Mouse (Mus musculus) T-helper 2 cell (primary cell): ENCODE measurements at regions not wholly inside any gene's neighbourhood (a gene's known extent, or its start where the extent isn't known, plus 50 kb on each side); places are given as distances from the start of the nearest gene placed in this dataset.
"Not testable (repeated sequence)": the region's sequence is repeated elsewhere in the genome, so short reads cannot be mapped to it uniquely, and the experiment has no call there.

ENCODE experiments used
- in situ Hi-C: fragments of 300-600 bp; cut with MboI, MseI; formaldehyde crosslinking; loops from one replicate; pipeline ENCODE4 v1.15.1; 2025; ENCODE audit warnings: high pct_unique_total_duplicates

DNA sequence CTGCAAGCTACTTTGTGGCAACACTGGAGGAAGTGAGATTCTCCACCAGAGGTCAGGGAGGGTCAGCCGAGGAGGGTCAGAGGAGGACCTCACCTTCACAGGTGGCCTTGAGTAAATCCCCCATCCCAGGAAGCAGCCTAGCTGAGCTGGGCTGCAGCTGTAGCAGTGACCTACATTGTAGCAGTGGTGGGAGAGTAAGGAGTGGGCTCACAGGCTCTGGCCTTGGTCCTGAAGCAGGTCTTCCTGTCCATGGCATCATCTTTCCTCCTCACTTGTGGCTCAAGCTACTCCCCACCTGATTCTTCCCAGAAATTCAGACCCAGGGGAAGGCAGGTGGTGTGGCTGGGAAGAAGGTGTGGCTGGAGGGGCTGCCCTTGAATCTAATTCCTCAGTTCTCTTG, 84.3 kb downstream of the 1810013L24Rik start:
- in situ Hi-C loops = not testable (repeated sequence)

- in situ Hi-C loops = no loop called here
Measured at GRCm38 (mm10) chr16:8916091-8916490, 86.2 kb downstream of the 1810013L24Rik start.

- in situ Hi-C loops = no loop called here
Measured at GRCm38 (mm10) chr16:8918741-8919535, 89.0 kb downstream of the 1810013L24Rik start.

- in situ Hi-C loops = no loop called here
Measured at GRCm38 (mm10) chr16:8924732-8925131, 94.8 kb downstream of the 1810013L24Rik start.

- in situ Hi-C loops = no loop called here
Measured at GRCm38 (mm10) chr16:8931961-8932360, 102.1 kb downstream of the 1810013L24Rik start.

DNA sequence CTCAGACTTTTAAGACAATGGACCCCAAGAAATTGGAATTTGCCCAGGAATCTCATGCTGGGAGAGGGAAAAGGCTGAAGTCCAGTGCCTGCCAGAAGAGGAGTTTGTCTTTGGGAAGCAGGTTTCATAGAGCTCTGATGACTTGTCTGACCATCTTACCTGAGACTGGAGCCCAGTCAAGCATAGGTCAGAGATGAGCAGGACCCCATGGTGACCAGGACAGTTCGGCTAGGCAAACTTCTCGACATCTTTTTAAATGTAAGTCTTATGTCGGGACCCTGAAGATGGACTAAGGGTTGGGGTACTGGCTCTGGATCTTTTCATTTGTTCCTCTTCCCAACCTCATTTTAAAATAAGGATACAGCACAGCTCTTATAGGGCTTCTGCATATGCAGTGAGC, 103.2 kb downstream of the 1810013L24Rik start:
- in situ Hi-C loops = no loop called here

DNA sequence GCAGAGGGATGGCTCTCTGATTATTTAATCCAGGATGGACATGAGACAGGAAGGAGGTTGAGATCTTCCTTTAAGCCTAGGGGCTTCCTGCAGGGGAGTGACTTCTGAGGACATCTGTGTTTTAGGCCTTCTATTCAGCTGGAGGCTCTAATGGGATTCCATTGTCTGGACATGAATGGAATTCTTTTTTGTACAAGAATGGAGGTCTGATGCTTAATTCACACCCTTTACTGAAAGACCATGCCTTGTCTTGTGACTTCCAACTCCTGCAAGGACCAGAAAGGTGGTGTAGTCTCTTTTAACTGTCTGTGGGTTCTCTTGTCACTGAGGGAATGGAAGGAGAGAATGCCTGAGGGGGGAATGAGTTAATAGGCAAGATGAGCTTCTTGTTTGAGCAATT, 106.5 kb downstream of the 1810013L24Rik start:
- in situ Hi-C loops = no loop called here

- in situ Hi-C loops = no loop called here
Measured at GRCm38 (mm10) chr16:8938516-8938915, 108.6 kb downstream of the 1810013L24Rik start.

GRCm38 (mm10) chr16:8939136-8939535, 109.2 kb downstream of the 1810013L24Rik start:
- in situ Hi-C loops = no loop called here

GRCm38 (mm10) chr16:8944412-8945102, 114.7 kb downstream of the 1810013L24Rik start:
- in situ Hi-C loops = no loop called here

DNA sequence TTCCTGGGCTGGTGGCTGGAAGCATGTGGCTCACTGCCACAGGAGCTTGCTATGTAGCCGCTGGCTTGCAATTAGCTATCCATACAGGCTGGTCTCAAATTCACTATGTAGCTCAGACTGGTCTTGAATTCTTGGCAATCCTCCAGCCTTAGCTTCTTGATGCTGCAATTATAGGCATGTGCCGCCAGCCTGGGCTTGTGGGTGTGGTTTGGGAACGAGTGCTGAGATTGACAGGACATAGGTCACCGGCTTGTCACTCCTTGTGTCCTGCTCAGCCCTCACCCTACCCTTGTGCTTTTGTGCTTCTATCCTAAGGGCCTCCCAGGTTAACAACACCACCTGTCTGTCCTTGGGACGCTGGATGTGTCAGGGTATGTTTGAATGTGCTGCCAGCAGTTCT, 117.9 kb downstream of the 1810013L24Rik start:
- in situ Hi-C loops = no loop called here

GRCm38 (mm10) chr16:8951156-8951899, 121.4 kb downstream of the 1810013L24Rik start:
- in situ Hi-C loops = no loop called here

GRCm38 (mm10) chr16:8961739-8962138, 131.8 kb downstream of the 1810013L24Rik start:
- in situ Hi-C loops = no loop called here

DNA sequence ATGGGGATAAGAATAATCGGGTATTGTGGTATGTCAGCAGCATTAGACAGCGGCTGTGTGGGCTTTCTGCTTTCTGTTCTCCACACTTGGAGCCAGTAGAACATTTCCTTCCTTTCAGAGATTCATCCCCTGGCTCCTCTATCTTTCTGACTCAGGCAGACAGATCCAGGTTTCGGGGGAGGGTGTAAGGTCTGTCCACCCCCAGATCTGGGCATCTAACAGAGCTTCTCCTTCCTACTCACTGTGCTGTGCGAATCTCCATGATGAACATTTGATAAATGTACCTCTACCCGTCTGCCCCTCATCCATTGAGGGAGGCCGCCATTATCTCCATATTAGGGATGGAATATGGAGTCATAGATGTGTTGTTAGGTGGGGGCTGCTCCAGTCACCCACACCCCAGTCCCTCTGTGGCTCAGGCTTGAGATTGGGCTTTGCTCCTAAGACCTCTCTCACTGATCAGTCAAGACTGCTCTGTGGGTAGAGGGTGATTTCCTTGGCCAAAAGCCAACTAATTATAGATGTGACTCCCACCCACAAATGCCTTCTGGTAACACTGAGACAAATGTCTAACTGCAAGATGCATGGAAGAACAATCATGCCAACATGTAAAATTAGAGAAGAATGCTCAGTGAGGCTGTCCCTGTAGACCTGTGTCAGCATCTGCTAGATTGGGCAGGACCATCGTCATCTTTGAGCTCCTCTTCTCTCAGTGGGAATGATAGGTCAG, 163.8 kb downstream of the 1810013L24Rik start:
- in situ Hi-C loops = loop anchor here (5.0 to 10.0 kb wide), 2 partner anchors 176 to 1211 kb away; no protein-coding TSS in a partner anchor

DNA sequence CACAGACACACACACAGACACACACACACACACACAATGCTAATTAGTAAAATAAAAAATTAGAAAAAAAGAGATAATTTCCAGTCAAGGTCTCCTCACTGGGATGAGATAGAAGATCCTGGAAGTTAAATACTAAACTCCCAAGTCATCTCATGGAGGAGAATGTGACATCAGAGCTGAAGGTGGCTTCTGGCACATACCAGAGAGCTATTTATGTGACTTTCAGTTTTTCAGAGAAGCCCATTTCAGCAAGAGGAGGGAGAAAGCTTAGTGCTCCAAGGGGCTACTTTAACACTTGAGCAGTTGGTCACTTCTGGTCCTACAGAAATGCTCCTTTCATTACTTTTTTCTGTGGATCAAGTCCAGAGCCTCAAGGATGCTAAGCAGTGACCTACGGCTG, 164.6 kb downstream of the 1810013L24Rik start:
- in situ Hi-C loops = loop anchor here (5.0 to 10.0 kb wide), 2 partner anchors 177 to 1210 kb away; no protein-coding TSS in a partner anchor

DNA sequence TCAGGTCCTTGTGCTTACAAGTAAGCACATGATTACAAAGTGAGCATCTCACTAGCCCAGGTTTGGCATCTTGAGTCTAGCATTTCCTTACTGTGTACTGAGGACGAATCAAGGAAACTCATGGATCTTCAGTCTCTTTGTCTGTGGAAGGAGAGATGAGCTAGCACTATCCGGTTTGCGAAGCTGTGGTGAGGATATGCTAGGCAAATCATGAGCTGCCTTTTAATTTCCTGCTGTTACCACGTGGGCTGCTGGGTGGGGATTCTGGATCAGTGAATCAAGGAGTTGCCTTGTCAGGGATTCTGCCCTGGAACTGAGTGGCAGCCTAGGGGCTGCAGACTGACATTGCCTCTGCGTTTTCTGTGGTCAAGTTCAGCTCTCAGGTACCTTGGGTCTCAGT, 167.3 kb downstream of the 1810013L24Rik start:
- in situ Hi-C loops = loop anchor here (10.0 kb wide), 1 partner anchor 1208 kb away; no protein-coding TSS in a partner anchor

GRCm38 (mm10) chr16:9004012-9004411, 174.1 kb downstream of the 1810013L24Rik start:
- in situ Hi-C loops = no loop called here

DNA sequence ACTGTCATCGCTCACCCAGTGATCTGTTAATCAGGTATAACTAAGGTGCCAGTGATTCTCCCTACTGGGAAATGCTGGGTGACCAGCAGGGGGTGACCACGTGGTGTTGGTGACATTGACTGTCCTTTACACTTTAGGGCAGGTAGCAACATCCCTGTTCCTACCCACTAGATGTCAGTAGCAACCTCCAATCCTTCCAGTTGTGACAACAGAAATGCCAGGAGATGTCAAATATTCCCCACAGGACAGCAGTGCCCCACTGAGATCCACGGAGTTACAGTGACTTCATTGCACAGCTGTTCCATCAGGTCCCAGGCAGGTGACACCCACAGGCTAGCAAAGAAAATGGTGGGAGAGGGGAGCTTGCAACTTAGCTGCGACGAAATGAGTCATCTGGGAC, 176.0 kb downstream of the 1810013L24Rik start:
- in situ Hi-C loops = no loop called here

GRCm38 (mm10) chr16:9009361-9010083, 179.6 kb downstream of the 1810013L24Rik start:
- in situ Hi-C loops = no loop called here

- in situ Hi-C loops = no loop called here
Measured at GRCm38 (mm10) chr16:9011077-9011476, 181.2 kb downstream of the 1810013L24Rik start.

GRCm38 (mm10) chr16:9011691-9012090, 181.8 kb downstream of the 1810013L24Rik start:
- in situ Hi-C loops = no loop called here
